Mouse (Mus musculus): ENCODE data around the gene Ankrd34a.

The Ankrd34a gene

GRCm38 (mm10) chr3:96573611-96574511, 22.6 kb upstream of the Ankrd34a start:
- in situ Hi-C loops (cut with MboI; ENCODE audit: low pct_unique_long_range_greater_than_20kb in 1 of 2, low sequenced_read_pairs in 2 of 2, unreplicated experiment in 1 of 2) = loop anchor here in 1 of 2 experiments (25.0 kb wide), 1 partner anchor 588 kb away; the partner anchor contains the start of gene Acp6

DNA sequence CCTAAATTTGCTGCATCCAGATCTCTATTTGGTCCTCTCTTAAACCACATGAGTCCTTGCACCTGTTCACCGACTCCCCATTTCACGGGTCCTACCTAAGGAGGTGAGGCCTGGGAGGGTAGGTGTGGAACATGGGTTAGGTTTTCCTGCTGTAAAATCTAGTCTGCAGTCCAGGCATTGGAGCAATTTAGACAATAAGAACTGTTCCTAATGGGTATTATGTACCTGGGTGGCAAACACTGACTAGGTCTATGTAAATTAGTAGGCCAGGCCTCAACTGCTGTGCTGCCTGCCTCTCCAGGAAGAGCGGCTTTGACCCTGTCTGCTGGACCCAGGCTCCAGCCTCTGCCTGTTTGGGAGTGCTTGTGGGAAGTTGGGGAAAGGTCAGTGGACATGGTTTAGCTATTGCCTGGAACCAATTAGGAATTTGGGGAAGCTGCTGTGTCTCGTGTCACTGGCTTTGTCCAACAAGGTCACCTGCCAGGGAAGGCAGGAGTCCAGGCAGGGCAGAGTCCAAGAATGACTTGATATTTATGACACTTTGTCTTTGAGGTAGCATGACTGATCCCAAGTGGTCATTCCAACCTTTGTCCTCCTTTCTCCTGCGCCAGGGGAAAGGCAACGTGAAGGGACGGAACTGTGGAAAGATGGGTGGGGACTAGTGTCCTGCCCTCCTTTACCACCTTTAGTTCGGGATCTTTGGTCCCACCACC, 21.0 kb upstream of the Ankrd34a start:
- in situ Hi-C loops (cut with MboI; ENCODE audit: low pct_unique_long_range_greater_than_20kb in 1 of 2, low sequenced_read_pairs in 2 of 2, unreplicated experiment in 1 of 2) = no loop called here

DNA sequence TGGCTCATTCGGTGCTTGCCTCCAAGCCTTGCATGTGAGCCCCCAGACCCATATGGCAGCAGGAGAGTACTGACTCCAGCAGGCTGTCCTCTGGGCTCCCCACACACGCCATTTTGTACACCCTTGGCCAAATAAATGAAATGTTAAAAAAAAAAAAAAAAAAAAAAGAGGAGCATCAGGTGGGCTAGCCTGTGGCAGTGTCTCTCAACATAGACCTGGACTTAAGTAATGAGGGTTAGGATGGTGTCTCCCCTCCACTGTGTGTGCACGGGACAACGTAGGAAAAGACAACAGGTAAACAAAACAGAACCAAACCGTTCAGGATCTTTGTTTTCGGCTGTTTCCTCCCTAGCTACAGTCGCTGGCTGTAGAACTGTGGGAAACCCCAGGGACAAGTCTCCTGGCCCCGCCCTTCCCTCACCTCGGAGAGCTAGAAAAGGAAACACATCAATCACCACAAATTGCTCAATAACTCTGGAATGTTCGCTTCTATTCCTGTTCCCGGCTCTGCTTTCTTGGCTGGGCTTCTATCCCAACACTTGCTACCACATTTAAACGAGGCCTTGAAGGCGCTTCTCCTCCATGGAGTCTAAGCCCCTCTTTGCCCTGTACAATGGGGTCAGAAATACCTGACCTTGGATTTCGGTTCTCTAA, 20.3 kb upstream of the Ankrd34a start:
- in situ Hi-C loops (cut with MboI; ENCODE audit: low pct_unique_long_range_greater_than_20kb in 1 of 2, low sequenced_read_pairs in 2 of 2, unreplicated experiment in 1 of 2) = no loop called here

DNA sequence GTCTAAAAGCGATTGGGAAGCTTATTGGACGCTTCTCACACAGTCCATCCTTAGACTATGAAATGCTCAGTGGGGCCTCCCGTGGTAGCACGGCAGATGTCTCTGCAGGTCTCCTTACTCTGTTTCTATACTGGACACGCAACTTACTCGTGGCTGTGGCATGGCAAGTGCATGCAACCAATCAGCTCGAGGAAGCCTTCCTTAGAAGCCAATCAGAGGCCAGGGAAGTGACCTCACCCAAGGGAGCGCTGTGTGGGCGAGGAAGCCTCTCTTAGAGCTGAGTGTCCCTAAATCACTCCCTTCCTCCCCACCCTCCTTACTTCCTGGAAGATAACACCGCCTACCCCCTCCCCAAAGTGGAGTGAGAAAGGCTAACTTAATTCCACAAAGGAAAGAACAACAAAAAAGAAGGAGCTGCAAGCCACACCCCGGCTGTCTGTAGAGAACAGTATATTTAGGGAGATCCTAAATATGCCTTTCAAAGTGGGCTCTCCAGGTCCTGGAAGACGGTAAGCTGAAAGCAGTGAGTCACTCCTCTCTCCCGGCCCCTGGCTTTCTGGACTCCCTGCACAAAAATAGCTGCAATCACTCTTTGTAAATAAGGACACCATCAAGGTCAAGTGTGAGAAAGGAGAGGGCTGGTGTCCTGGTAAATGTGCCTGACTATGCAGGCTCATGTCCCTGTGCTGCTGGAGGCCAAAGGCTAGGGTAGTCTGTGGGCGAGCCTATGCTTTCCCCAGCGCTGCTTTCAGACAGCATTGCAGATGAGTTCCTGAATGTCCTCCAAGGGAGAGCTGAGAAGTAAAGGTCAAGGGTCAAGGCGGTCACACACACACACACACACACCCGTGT, 19.5 kb upstream of the Ankrd34a start, which contains the start of gene Gm16253:
Gm16253 (plus strand) TSS at position 295 of the 852 bp plus-strand sequence.
- in situ Hi-C loops (cut with MboI; ENCODE audit: low pct_unique_long_range_greater_than_20kb in 1 of 2, low sequenced_read_pairs in 2 of 2, unreplicated experiment in 1 of 2) = no loop called here

- in situ Hi-C loops (cut with MboI; ENCODE audit: low pct_unique_long_range_greater_than_20kb in 1 of 2, low sequenced_read_pairs in 2 of 2, unreplicated experiment in 1 of 2) = no loop called here
Measured at GRCm38 (mm10) chr3:96577566-96577965, 18.9 kb upstream of the Ankrd34a start.

- in situ Hi-C loops (cut with MboI; ENCODE audit: low pct_unique_long_range_greater_than_20kb in 1 of 2, low sequenced_read_pairs in 2 of 2, unreplicated experiment in 1 of 2) = no loop called here
Measured at GRCm38 (mm10) chr3:96578561-96579238, 17.7 kb upstream of the Ankrd34a start.

GRCm38 (mm10) chr3:96579239-96579750, 17.1 kb upstream of the Ankrd34a start:
- in situ Hi-C loops (cut with MboI; ENCODE audit: low pct_unique_long_range_greater_than_20kb in 1 of 2, low sequenced_read_pairs in 2 of 2, unreplicated experiment in 1 of 2) = no loop called here

DNA sequence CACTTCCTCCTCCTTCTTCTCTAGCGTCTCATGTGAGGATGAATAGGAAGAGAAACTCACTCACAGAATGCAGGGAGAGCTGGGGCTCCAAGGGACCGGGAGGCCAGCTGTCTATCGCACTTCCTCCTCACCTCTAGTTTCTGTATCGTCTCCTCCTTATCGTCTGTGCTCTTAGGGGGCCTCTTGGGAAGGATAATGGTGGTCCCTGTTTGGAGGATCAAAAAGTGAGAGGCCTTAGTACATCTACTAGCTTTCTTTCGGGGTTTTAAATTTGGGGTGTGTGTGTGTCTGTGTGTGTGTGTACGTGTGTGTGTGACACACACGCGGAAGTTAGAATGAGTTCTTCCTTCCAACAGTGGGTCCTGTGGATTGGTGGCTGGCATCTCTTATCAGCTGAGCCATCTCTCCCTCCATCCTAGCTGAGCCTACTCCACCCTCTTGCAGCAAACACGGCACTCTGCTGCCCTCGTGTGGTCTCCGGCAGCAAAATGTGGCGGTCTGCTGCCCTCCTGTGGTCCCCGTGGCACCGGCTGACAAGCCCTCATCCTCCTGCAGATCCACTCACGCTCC, 16.5 kb upstream of the Ankrd34a start:
- in situ Hi-C loops (cut with MboI; ENCODE audit: low pct_unique_long_range_greater_than_20kb in 1 of 2, low sequenced_read_pairs in 2 of 2, unreplicated experiment in 1 of 2) = loop anchor here (5.0 to 10.0 kb wide), 2 partner anchors 38 to 65 kb away; partner anchors contain the start of gene Itga10 (in 1 of the 2)

DNA sequence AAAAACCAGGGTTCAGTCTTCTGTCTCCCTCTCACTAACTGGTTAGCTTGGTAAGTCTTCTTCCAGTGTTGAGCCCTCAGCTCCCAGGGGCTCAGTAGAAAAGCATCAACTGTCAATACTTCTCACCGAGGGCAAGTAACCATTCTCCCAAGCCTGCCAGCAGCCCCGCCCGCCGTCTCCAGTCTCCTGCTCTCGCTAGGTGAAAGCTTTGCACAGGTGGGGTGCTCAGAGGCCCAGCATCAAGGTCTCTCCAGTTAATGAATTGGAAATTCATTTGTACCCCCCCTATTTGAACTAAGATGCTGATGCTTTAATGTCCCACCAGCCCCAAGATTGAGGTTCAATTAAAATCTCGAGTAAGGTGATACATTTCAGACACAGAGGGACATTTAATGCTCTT, 15.3 kb upstream of the Ankrd34a start:
- in situ Hi-C loops (cut with MboI; ENCODE audit: low pct_unique_long_range_greater_than_20kb in 1 of 2, low sequenced_read_pairs in 2 of 2, unreplicated experiment in 1 of 2) = loop anchor here (5.0 to 10.0 kb wide), 2 partner anchors 39 to 64 kb away; partner anchors contain the start of gene Itga10 (in 1 of the 2)

- in situ Hi-C loops (cut with MboI; ENCODE audit: low pct_unique_long_range_greater_than_20kb in 1 of 2, low sequenced_read_pairs in 2 of 2, unreplicated experiment in 1 of 2) = loop anchor here (5.0 to 10.0 kb wide), 2 partner anchors 40 to 63 kb away; partner anchors contain the start of gene Itga10 (in 1 of the 2)
Measured at GRCm38 (mm10) chr3:96581771-96582515, 14.5 kb upstream of the Ankrd34a start.

- in situ Hi-C loops (cut with MboI; ENCODE audit: low pct_unique_long_range_greater_than_20kb in 1 of 2, low sequenced_read_pairs in 2 of 2, unreplicated experiment in 1 of 2) = loop anchor here (5.0 to 10.0 kb wide), 2 partner anchors 41 to 61 kb away; partner anchors contain the start of gene Itga10 (in 1 of the 2)
Measured at GRCm38 (mm10) chr3:96583386-96583785, 13.1 kb upstream of the Ankrd34a start.

GRCm38 (mm10) chr3:96590657-96591056, 5.8 kb upstream of the Ankrd34a start:
- in situ Hi-C loops (cut with MboI; ENCODE audit: low pct_unique_long_range_greater_than_20kb in 1 of 2, low sequenced_read_pairs in 2 of 2, unreplicated experiment in 1 of 2) = no loop called here

DNA sequence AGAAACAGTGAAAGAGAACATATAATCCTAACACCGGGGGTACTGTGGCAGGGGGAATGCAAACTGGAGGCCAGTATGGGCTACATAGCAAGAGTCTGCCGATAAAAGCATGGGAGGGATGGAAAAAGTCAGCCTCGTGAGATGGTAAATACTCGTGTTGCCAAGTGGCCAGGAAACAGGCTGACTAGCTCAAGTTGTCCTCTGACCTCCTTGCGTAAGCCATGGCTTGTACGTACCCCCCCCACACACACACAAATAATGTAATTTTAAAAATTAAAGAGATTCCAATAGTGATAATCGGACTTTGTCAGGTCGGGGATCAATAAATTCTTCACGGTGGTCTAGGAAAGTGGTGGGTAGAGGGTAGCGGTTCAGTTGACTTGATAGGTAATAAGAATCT, 3.1 kb upstream of the Ankrd34a start:
- in situ Hi-C loops (cut with MboI; ENCODE audit: low pct_unique_long_range_greater_than_20kb in 1 of 2, low sequenced_read_pairs in 2 of 2, unreplicated experiment in 1 of 2) = no loop called here

DNA sequence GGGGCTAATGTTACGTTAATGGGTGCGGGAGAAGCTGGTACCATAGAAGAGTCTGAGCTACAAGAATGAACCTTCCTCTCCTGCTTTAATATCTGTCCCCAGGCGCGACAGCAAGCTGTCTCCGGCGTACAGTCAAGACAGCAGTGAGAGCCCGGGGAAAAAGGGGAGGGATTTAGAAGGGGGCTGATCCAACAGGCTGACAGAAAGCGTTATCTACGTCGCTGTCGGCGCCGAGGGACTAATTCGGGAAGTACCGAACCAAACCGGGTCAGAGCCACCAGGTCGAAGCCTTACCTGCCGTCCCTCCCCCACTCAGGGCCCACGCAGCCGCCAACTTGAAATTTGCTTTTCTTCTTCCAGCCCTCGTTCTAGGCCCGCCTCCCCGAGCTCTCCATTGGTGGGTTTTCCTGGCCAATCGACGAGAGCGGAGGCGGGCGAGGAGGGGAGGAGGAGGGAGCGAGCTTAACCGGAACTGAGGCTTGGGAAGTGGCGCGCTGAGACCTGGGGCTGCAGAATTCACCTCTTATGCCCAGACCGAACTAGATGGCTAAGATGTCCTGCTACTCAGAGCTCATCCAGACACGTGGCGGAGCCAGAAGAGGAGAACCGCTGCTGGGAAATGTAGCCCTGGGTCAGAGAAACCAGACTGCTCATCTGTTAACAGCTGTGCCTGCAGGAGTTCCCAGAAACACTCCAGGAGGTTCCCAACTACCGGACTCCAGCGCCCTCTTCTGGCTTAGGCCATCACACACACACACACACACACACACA, 2.5 kb upstream of the Ankrd34a start, which contains the start of gene Polr3gl:
Polr3gl (minus strand) TSS at position 392 of the 771 bp plus-strand sequence.
- in situ Hi-C loops (cut with MboI; ENCODE audit: low pct_unique_long_range_greater_than_20kb in 1 of 2, low sequenced_read_pairs in 2 of 2, unreplicated experiment in 1 of 2) = no loop called here

DNA sequence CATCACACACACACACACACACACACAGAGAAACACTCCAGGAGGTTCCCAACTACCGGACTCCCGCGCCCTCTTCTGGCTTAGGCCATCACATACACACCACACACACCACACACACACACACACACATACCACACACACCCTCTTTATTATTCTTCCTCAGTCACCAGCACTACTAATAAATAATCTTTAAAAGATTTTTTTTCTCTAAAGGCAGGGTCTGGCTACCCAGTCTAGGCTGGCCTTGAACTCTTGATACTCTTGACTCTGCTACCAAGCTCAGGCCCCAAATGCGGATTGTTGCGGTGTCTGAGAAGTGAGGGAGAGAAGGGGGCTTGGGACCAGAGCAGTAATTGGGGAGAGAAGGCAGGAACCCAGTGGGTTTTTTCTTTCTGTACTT, 1.6 kb upstream of the Ankrd34a start:
- in situ Hi-C loops (cut with MboI; ENCODE audit: low pct_unique_long_range_greater_than_20kb in 1 of 2, low sequenced_read_pairs in 2 of 2, unreplicated experiment in 1 of 2) = no loop called here
